Mouse (Mus musculus) forebrain, embryonic 13.5 days (tissue): ENCODE results near the gene Pard3b. TPM values are rescaled to one million over a fixed set of nuclear protein-coding genes. Genes with fewer than 3 reads are reported as not detected.
A peak's percentile ranks its signal among the peaks of the same experiment; 100 is the strongest.

Experiments used
- ATAC-seq: fragments of 200-750 bp; cut with Nextera tagmentation; 2 replicates; pipeline ENCODE4 v1.8.0; 2017
- H3K27ac ChIP-seq: fragments of 300-500 bp; sonication (generic); 2 replicates; pipeline ENCODE4 v1.5.1; 2015; ENCODE audit warnings: inconsistent platforms, mild to moderate bottlenecking, moderate library complexity
- H3K27me3 ChIP-seq: fragments of 300-500 bp; sonication (generic); 2 replicates; pipeline ENCODE4 v1.6.1; 2015; ENCODE audit warnings: mild to moderate bottlenecking, inconsistent platforms
- H3K36me3 ChIP-seq: fragments of 300-500 bp; sonication (generic); 2 replicates; pipeline ENCODE4 v1.6.1; 2015; ENCODE audit warnings: mild to moderate bottlenecking, inconsistent platforms; ENCODE audit not compliant: poor library complexity, severe bottlenecking
- H3K4me1 ChIP-seq: fragments of 300-500 bp; sonication (generic); 2 replicates; pipeline ENCODE4 v1.6.1; 2015; ENCODE audit warnings: inconsistent platforms
- H3K4me2 ChIP-seq: fragments of 300-500 bp; sonication (generic); 2 replicates; pipeline ENCODE4 v1.6.1; 2015; ENCODE audit warnings: inconsistent platforms, mild to moderate bottlenecking, moderate library complexity
- H3K4me3 ChIP-seq: fragments of 300-500 bp; sonication (generic); 2 replicates; pipeline ENCODE4 v1.5.1; 2015; ENCODE audit warnings: mild to moderate bottlenecking, inconsistent platforms
- H3K9ac ChIP-seq: fragments of 300-500 bp; sonication (generic); 2 replicates; pipeline ENCODE4 v1.6.1; 2015; ENCODE audit warnings: mild to moderate bottlenecking, inconsistent platforms
- H3K9me3 ChIP-seq: fragments of 300-500 bp; sonication (generic); replicated peaks from 2 replicates; pipeline ENCODE4 v1.6.1; 2016; ENCODE audit warnings: inconsistent platforms
- WGBS: fragments of 180-500 bp; shearing (Covaris S2); methylation state at CpG from one replicate; pipeline ENCODE4 v1.1.7; 2015; 5-methylcytosine and 5-hydroxymethylcytosine counted together
- polyA plus RNA-seq: library from polyadenylated mRNA; unstranded; fragments of >200 nt; fragmentation: Nextera tagmentation; extraction: Ambion mirVana; gene quantifications from 2 replicates; pipeline ENCODE4 v1.2.1, GENCODE M21; 2015

Pard3b gene
- polyA plus RNA-seq, result 10.5 and 13.5 TPM in 2 replicates

DNA sequence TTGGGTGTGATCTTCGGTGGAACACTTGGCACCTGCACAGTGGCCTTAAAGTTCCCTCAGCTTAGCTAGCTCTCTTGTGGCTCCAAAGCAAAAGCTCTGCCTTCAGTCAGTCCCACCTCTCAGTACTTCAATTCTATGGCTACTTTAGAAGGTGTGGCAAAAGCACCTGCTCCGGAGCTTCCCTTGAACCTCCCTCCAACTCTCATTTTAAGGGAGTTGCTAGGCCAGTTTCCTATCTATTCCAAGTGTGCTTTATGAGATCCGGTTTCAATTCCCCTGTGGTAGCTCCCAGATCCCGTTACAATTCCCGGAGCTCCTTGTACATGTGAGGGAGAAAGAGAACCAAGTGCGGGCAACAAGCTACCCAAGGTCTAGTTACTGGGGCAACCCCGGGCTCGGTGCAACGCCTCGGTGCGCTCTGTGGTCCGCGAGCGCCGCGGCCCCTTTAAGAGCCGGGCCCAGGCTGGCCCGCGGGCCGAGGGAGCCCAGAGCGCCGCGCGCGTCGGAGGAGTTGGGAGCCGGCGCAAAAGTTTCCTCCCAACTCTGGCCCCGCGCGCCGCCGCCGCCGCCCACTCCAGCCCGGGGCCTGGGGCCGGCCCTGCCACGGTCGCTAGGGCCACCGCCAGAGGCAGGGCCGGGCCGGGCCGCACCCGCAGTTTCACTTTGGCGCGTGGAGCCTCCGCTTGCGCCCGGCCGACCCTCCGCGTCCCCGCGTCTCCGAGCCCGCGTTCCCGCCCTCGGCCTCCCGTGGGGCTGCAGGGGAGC is at the start of gene Pard3b:
TSS of gene Pard3b (plus strand) at position 478 of the 765 bp plus-strand sequence.
- Histone ChIP-seq H3K9me3 (no peaks in the 10 kb centered on the region), H3K4me1 (peaks cover 15% of the 10 kb centered on the region), H3K36me3 (no peaks in the 10 kb centered on the region), H3K27ac (peak within 1 kb of the TSS; percentile 48; the same call in 1 of the 2 replicates), H3K27me3 (peaks cover 13% of the 10 kb centered on the region), H3K9ac (peak within 1 kb of the TSS; percentile 84), H3K4me3 (peak within 1 kb of the TSS; percentile 89), H3K4me2 (peak within 1 kb of the TSS; percentile 97)
- peak; percentile 92 for ATAC-seq
- under 1% methylated on average over 58 of the region's 60 CpGs for WGBS

DNA sequence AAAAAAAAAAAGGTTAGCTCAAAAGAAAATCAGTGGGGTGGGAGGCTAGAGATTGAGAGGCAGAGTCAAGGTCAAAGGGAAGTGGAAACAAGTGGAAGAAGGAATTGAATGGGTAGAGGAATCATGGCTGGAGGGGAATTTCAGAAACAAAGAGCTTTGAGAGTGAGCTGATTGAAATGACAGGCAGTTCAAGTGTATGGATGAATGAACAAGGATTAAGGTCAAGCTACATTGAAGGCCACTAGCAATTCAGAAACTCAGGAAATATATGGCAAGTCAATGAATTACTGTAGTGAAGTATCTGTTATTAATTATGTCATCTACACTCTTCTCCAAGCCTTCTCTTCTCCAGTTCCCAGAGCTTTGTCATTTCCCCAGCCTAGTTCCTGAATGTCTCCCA is 22.4 kb upstream of the Pard3b start:
- no peak for ATAC-seq
- no peaks in the 10 kb centered on the region for H3K9me3 ChIP-seq
- H3K27me3 ChIP-seq, result no peaks in the 10 kb centered on the region
- no peak overlapping the region for H3K4me3 ChIP-seq
- H3K4me1 ChIP-seq, result no peaks in the 10 kb centered on the region
- no peak overlapping the region for H3K9ac ChIP-seq
- H3K4me2 ChIP-seq, result no peak overlapping the region
- H3K27ac ChIP-seq, result no peak overlapping the region
- no peaks in the 10 kb centered on the region for H3K36me3 ChIP-seq

DNA sequence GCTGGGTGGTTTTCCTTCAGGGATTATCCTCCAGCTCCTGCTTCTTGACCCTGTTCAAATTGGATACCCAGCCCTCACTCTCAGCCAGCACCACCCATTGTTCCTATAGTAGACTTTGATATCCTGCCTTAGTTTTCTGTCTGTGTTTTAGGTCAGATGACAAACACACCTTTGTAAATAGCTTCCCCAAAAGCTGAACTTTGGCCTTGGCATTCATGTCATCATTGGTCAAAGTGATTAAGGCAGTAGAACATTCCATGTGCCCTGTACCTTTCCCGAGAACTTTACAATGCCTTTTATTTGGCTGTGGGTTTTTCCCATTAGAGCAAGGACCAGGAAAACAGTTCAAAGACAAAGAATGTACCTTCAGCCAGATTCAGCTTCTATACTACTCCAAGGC is 18.0 kb upstream of the Pard3b start:
- no peak for ATAC-seq
- H3K4me1 ChIP-seq, result no peaks in the 10 kb centered on the region
- H3K9me3 ChIP-seq, result no peaks in the 10 kb centered on the region
- H3K4me3 ChIP-seq, result no peak overlapping the region
- no peak overlapping the region for H3K27ac ChIP-seq
- no peak overlapping the region for H3K4me2 ChIP-seq
- no peak overlapping the region for H3K9ac ChIP-seq
- H3K36me3 ChIP-seq, result no peaks in the 10 kb centered on the region
- WGBS, result 56% methylated on average over 1 of the region's 1 CpGs
- no peaks in the 10 kb centered on the region for H3K27me3 ChIP-seq

DNA sequence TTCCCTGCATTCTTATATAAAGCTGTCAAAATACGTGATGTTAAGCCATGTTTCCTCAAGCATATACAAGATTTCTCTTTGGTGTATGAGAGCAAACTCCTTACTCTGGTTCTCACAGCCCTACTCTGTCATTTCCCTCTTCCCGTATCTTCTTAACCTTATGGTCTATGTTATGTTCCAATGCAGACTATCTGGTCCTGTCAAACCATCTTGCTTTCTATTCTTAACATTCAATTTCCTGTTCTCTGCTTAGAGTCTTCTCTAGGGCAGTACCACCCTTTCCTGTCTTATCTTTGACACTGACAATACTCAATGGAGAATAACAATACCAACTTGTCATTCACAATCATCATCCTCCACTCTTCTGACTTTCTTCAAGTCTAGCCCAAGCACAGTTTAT is 8.8 kb upstream of the Pard3b start:
- no peaks in the 10 kb centered on the region for H3K9me3 ChIP-seq
- H3K27me3 ChIP-seq, result no peaks in the 10 kb centered on the region
- H3K9ac ChIP-seq, result no peak overlapping the region
- H3K4me1 ChIP-seq, result no peaks in the 10 kb centered on the region
- H3K36me3 ChIP-seq, result no peaks in the 10 kb centered on the region
- no peak overlapping the region for H3K4me2 ChIP-seq
- no peak for ATAC-seq
- 91% methylated on average over 2 of the region's 2 CpGs for WGBS
- no peak overlapping the region for H3K4me3 ChIP-seq
- no peak overlapping the region for H3K27ac ChIP-seq

DNA sequence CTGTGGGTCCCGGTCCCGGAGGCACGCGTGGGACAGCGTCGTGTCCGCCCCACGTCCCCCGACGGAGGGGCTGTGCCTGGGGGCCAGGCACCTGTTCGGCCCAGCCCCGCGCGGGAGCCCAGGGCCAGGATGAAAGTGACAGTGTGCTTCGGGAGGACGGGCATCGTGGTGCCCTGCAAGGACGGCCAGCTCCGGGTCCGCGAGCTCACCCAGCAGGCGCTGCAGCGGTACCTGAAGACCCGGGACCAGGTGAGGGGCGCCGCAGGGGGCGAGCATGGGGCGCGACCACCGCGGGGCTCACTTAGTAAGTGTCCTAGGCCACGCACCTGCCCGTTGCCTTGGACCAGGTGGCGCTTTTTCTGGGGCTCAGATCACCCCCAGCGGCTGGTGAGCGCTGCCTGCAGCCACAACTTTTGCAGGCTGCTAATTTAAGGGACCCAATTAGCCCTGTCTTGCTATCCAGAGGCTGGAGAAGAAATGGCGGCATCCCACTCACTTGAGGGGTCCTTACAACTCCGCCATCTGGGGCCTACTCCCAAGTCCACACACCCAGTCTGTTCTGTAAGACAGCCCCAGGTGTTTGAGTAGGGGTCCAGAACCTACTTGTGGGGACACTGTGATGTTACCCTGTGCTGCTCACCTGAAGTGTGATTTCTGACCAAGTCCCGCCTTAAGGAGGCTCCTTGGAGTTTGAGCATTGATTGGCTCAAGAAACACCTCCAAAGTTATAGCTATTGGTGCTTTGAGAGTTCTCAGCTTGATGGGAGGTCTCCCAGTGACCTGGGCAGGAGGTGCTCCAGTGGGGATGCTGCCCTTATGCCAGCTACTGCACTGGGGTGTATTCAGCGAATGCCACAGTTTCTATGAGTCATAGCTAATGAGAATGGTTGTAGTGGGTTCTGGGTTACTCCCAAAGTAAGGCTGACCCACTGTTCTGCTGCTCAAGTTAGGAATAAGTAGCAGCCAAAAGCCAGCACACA is 780 bp downstream of the Pard3b start:
- 3% methylated on average over 39 of the region's 40 CpGs for WGBS
- Histone ChIP-seq H3K4me3 (peak overlapping the region; percentile 89), H3K9ac (peak overlapping the region; percentile 84), H3K9me3 (no peaks in the 10 kb centered on the region), H3K36me3 (no peaks in the 10 kb centered on the region), H3K4me2 (peak overlapping the region; percentile 97), H3K27ac (peak overlapping the region; percentile 48; the same call in 1 of the 2 replicates), H3K4me1 (peaks cover 15% of the 10 kb centered on the region), H3K27me3 (peaks cover 13% of the 10 kb centered on the region)
- ATAC-seq, result peak; percentile 76

DNA sequence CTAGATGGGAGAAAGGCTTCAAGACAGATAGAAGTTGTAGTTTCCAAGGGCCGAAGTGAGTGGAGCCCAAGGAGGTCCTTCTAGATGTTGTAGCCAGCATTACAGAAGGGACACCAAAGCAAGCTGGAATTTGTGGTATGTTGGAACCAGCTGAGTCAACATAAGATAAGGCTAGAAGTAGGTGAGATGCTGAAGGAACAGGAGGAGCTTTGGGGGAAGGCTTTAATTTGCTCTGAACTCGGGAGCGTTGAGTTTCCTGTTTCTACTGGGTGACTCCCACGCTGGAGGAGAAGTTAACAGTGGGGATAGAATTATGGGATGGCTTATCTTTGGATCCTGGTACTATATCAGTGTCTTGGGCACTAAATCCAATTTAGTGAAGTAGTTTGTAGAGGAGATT is 3.3 kb downstream of the Pard3b start:
- no peak overlapping the region for H3K4me2 ChIP-seq
- H3K27me3 ChIP-seq, result peaks cover 13% of the 10 kb centered on the region
- no peaks in the 10 kb centered on the region for H3K36me3 ChIP-seq
- ATAC-seq, result no peak
- 87% methylated on average over 4 of the region's 4 CpGs for WGBS
- H3K9me3 ChIP-seq, result no peaks in the 10 kb centered on the region
- H3K4me1 ChIP-seq, result peaks cover 15% of the 10 kb centered on the region
- H3K27ac ChIP-seq, result no peak overlapping the region
- no peak overlapping the region for H3K9ac ChIP-seq
- H3K4me3 ChIP-seq, result no peak overlapping the region

DNA sequence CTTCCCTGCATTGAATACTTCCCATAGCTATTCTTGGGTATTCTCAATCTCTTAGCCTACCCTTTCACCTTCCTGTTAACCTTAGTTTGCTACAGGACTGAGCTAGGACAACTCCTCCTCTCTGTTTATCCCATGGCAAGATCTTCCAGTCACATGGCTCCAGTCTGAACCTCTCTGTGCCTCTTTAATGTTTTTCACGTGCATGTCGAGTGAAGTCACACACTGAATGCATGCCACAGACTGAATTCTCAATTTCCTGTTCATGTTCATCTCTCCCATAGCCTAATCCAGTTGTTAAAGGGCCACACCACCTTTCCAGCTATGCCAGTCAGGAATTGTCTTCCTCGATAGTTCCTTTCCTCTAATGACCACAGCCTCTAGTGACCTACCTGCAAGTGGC is 6.4 kb downstream of the Pard3b start:
- WGBS, result 85% methylated on average over 3 of the region's 3 CpGs
- Histone ChIP-seq H3K27me3 (no peaks in the 10 kb centered on the region), H3K4me3 (no peak overlapping the region), H3K36me3 (no peaks in the 10 kb centered on the region), H3K27ac (no peak overlapping the region), H3K9me3 (no peaks in the 10 kb centered on the region), H3K4me1 (peaks cover 9% of the 10 kb centered on the region), H3K9ac (no peak overlapping the region), H3K4me2 (no peak overlapping the region)
- ATAC-seq, result no peak

DNA sequence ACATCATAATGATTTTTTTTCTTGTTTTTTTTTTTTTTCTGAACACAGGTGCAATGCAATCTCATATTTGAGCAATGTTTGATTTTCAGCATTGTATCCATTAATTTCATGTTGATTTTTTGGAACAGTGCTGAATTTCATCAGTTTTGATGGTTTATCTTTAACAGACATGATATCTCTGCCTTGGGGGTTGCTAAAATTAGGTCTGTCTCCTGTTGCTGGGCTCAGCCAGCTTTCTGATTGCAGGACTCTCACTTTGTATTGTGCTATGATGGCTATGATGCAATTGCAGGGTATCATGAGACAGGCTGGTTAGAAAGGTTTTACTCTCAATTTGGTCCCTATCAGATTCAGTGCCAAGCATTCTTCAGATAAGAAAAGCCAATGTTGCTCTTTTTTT is 11.3 kb downstream of the Pard3b start:
- H3K36me3 ChIP-seq, result no peaks in the 10 kb centered on the region
- no peak overlapping the region for H3K27ac ChIP-seq
- no peaks in the 10 kb centered on the region for H3K9me3 ChIP-seq
- H3K27me3 ChIP-seq, result no peaks in the 10 kb centered on the region
- no peak for ATAC-seq
- no peak overlapping the region for H3K4me3 ChIP-seq
- no peak overlapping the region for H3K9ac ChIP-seq
- no peak overlapping the region for H3K4me2 ChIP-seq
- peaks cover 14% of the 10 kb centered on the region for H3K4me1 ChIP-seq

DNA sequence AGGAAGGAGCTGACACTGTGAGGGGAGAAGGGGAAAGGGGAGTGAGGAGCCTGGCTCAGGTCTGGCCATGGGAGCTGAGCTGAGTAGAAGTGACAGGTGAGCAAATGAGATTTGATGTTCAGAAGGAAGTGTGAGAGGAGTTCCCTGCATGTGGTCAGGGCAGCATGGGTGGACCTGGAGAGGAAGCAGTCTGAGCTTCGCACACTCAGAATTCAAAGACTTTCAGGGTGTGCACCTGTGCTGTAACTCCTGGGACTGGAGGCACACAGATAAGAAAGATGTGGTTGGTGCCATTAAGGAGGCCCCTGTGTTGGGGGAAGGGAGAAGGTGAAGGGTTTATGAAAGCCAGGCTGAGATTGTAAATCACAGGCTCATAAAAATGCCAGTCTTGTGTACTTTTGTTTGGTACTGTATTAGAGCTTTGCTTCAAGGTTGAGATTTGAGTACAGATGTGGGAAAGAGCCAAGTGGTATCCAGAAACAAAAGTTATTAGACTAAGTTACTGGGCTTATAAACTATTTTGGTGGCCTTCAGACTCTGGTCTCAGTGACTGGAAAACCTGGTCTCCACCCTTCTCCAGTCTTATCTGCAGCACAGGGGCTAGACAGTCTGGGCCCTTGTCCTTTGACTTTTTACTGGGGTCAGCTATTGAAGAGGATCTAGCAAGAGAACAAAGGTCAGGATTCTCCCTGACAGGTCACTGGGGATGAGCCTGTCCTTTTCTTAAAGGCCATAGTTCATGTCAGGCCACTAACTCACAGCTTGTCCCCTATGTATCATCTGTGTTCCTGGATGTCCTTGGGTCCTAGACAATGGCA is 13.0 kb downstream of the Pard3b start:
- Histone ChIP-seq H3K9ac (no peak overlapping the region), H3K4me3 (no peak overlapping the region), H3K27me3 (no peaks in the 10 kb centered on the region), H3K36me3 (no peaks in the 10 kb centered on the region), H3K4me1 (peaks cover 14% of the 10 kb centered on the region), H3K4me2 (no peak overlapping the region), H3K9me3 (no peaks in the 10 kb centered on the region), H3K27ac (no peak overlapping the region)
- 93% methylated on average over 1 of the region's 1 CpGs for WGBS
- no peak for ATAC-seq

DNA sequence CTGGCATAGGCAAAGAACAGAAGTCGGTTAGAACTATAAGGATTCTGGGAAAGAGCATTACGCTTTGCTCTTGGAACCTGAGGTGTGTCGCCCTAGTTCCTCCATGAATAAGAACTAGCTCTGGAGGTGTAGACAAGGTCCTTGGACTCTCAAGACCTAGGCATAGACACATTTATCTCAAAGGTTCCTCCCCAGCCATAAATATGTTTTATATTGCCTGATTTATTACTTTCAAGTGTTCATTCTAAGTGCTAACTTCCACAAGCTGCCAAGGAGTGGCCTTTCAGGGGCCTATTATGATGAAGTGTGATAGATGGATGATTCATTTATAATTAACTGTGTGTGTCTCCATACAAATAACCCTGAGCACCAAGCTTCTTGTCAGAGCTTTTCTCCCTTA is 19.1 kb downstream of the Pard3b start:
- H3K9me3 ChIP-seq, result no peaks in the 10 kb centered on the region
- peaks cover 5% of the 10 kb centered on the region for H3K4me1 ChIP-seq
- no peak overlapping the region for H3K9ac ChIP-seq
- no peaks in the 10 kb centered on the region for H3K36me3 ChIP-seq
- no peak for ATAC-seq
- WGBS, result 95% methylated on average over 3 of the region's 3 CpGs
- H3K27ac ChIP-seq, result no peak overlapping the region
- no peak overlapping the region for H3K4me2 ChIP-seq
- no peak overlapping the region for H3K4me3 ChIP-seq
- H3K27me3 ChIP-seq, result no peaks in the 10 kb centered on the region

DNA sequence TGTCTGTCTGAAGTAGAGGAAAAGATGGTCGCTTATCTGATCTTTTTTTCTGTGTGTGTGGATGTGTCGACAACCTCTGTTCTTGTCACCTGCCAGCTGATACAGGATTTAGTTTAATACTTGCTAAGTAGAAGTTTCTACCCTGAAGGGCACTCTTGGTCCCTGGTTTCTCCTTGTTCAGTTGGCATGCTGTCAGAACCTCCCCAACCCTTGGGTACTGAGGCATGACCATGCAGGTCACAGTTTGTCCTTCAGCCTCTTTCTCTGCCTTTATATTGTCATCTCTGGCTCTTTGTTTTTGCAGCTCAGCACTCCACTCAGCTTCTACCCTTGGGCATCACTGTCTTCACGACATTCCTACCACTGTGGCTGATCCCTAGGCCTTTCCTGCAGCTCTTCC is 21.3 kb downstream of the Pard3b start:
- H3K4me2 ChIP-seq, result no peak overlapping the region
- WGBS, result 83% methylated on average over 3 of the region's 3 CpGs
- no peaks in the 10 kb centered on the region for H3K27me3 ChIP-seq

More for the DNA sequence above, 21.3 kb downstream of the Pard3b start:
- no peaks in the 10 kb centered on the region for H3K4me1 ChIP-seq
- no peaks in the 10 kb centered on the region for H3K9me3 ChIP-seq
- H3K36me3 ChIP-seq, result no peaks in the 10 kb centered on the region
- H3K27ac ChIP-seq, result no peak overlapping the region
- no peak overlapping the region for H3K4me3 ChIP-seq
- no peak overlapping the region for H3K9ac ChIP-seq
- no peak for ATAC-seq
